Mouse (Mus musculus) fat pad, adult 2 months (tissue): ENCODE results near the gene Cdh13.

Experiments used
- DNase-seq: peaks from one replicate; pipeline ENCODE4 v3.0.0-alpha.2; 2011; ENCODE audit warnings: low read depth, low spot score; ENCODE audit errors: extremely low read depth

Gene Cdh13

DNA sequence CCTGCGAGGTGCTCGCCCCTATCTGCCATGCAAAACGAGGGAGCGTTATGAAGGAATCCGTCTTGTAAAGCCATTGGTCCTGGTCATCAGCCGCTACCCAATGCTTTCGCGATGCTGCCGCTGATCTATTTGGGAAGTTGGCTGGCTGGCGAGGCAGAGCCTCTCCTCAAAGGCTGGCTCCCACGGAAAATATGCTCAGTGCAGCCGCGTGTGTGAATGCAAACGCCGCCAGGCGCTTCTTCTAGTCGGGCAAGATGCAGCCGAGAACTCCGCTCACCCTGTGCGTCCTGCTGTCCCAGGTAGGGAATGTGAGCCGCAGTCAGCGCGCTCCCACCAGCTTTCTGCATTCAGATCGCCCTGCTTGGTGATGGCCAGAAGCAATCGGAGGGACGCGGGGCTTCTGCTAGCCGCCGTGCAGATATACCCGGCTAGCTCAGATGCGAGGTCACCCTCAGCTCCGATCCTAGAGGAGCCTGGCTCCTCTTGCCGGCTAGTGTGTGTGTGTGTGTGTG, at the start of gene Cdh13:
Gene Cdh13 (plus strand): TSS at position 134 of the 512 bp plus-strand sequence.
- no peak for DNase-seq

DNA sequence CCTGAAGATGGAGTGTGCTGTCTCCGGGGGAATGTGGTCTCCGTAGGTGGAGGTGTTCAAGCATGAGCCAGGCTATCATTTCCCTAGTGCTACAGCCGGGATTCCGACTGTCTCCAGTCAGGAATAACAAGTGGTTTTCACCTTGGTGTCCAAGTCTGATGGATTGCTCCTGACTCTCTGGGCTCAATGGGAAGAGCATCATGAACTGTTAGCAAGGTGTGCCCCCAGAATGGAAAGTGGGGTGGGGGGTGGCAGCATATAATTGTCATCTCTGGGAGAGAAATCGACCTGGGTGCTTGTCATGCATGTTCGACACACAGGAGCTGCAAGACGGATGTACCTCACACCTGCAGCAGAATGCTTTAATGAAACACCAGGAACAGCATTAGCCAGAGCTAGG, 47.9 kb upstream of the Cdh13 start:
- no peak for DNase-seq

- no peak for DNase-seq
Measured at GRCm38 (mm10) chr8:118237150-118237620, 46.3 kb upstream of the Cdh13 start.

- DNase-seq = no peak
Measured at GRCm38 (mm10) chr8:118238156-118238555, 45.4 kb upstream of the Cdh13 start.

DNA sequence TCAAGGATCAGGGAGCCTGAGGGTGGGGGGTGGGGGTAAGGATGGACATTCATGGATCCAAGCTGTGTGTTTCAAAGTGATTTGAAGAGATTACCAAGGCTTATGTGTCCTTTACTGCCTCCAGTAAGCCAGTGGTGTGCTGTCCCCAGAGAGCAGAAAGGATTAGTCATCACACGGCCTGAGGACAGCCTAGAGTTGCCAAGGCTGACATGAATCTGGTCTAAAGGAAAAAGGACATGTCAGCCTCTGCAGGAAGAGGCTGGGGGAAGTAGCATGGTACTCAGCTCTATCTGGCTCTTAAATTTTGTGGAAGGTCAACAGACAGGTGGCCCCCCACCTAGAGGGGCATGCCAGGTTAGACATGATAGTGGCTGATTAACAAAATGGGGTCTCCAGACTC, 44.3 kb upstream of the Cdh13 start:
- DNase-seq = no peak

DNA sequence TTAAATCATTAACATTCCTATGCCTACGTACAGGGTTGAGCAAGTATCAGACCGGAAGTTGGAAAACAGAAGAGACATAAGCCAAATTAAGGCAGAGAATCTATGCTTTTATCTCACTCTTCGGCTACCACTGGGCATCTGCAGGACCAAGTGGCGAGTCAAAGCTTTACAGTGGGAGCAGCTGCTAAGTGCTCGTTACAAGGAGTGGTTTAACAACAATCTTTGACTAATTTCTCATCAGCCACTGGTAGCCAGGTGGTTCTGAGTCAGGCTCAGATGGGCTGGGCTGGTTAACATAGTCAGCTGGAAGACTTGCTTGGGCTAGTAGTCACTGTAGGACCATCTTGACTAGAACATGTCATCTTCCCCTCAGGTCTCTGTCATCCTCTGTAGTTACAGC, 34.2 kb upstream of the Cdh13 start:
- DNase-seq = no peak

DNA sequence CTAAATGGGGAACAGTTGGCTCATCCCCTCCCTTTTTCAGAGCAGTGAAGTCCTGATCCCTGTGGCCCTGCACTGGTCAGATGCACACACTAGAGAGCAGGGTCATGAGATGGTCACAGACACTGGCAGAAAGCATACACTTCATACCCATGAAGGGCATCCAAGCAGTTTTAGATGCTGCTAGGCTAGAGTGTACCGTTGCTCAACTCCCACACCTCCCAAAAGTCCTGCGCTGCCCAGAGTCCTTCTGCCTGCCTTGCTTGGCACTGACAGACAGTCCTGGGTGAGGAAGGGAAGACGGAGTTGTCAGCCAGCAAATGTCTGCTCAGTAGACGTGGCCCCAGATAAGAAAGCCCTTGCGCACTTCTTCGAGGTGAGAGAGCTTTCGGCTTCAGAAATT, 33.6 kb upstream of the Cdh13 start:
- no peak for DNase-seq

DNA sequence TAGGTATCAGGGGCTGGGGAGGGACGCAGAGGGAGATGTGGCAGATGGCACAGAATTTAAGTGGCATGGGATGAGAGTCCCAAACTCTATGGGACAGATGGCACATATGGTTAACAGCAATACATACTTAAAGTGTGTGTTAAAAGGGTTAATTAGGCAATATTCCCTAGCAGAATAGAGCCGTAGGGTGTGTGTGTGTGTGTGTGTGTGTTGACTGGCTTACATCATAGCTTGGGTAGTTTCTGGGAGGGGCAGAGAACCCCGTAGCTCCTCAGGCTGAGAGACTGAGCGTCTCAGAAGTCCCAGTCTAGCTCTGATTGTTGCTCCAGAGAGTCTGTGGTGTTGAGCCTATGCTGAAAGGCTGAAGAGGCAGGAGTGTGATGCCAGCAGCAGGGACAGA, 20.4 kb upstream of the Cdh13 start:
- no peak for DNase-seq

DNA sequence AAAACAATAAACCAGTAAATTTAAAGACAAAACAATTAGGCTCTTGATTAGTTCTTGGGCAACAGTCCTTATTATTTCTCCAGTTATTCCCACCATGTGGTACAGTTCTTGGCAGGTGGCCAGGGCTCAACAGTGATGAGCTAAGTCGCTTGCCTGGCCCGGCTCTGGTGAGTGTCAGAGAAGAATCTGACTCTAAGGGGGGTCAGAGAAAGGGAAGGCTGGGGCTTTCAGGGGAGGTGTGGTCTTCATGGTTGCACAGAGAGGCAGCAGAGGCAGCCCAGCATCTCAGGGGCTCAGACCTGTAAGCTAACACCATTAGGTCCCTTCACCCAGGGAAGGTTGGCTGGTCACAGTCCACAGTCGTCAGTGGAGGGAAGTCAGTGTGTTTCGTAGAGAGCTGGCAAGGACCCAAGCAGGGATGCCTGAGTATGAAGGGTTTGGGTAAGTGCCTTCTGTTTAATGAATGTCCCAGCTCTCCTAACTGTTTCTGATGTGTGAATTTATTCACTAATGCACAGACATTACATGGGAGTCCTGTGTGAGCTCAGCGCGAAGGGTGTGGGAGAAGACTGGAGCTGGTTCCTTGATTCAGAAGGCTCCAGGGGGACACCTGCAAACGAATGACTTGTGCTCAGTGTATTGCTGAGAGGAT, 12.7 kb upstream of the Cdh13 start:
- DNase-seq = no peak

GRCm38 (mm10) chr8:118272493-118272892, 11.0 kb upstream of the Cdh13 start:
- DNase-seq = peak; percentile 72

- DNase-seq = no peak
Measured at GRCm38 (mm10) chr8:118274243-118274642, 9.3 kb upstream of the Cdh13 start.

DNA sequence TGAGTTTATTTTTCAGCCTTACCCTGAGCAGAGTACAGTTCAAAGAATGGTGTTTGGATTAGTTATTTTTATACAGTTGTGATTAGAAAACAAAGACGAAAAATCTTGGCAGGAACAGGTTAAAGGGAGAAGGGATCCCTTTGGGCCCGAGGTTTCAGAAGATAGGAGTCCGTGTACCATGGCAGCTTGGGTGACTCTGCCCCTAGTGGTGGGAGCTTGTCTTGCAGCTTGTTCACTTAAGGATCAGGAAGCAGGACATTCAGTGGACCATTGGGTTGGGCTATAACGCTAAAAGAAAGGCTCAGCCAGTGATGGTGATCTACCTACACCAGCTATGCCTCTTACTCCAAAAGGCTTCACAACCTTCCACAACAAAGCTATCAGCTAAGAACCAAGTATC, 8.8 kb upstream of the Cdh13 start:
- DNase-seq = no peak

GRCm38 (mm10) chr8:118284112-118285029, 838 bp downstream of the Cdh13 start:
- no peak for DNase-seq

GRCm38 (mm10) chr8:118285596-118286281, 2.2 kb downstream of the Cdh13 start:
- peak; percentile 46 for DNase-seq

- DNase-seq = no peak
Measured at GRCm38 (mm10) chr8:118286282-118287180, 3.0 kb downstream of the Cdh13 start.

GRCm38 (mm10) chr8:118287496-118287895, 4.0 kb downstream of the Cdh13 start:
- no peak for DNase-seq

DNA sequence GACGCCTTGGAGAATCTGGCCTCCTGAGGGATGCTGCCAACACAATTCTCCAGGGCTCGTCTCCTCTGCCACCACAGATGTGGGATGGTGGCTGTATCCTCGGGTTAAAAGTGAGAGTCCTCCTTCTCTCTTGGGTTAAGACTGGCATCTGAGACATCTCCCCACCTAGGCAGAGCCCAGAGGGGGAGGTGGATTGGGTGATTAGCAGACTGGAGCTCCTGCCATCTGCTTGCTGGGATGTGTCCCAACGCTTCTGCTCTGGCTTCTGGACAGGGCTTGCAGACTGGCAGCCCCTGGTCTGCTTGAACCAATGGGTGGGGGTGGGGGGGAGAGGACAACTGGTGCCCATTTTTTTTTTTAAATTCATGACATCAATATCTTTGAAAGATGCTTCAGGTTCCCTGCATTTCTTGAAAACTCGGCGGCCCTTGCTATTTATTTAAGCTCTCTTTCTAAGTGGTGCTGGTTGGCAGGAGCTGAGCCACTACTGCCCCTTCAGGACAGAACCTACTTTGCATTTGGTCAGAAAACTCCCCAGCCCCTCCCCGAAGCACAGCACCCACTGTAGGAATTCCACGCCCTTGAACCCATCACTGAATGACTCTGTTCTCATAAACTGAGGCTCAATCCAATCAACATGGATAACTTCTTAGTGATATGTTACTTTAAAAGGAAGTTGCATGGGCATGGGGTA, 4.9 kb downstream of the Cdh13 start:
- DNase-seq = no peak

GRCm38 (mm10) chr8:118289091-118289490, 5.6 kb downstream of the Cdh13 start:
- DNase-seq = no peak

DNA sequence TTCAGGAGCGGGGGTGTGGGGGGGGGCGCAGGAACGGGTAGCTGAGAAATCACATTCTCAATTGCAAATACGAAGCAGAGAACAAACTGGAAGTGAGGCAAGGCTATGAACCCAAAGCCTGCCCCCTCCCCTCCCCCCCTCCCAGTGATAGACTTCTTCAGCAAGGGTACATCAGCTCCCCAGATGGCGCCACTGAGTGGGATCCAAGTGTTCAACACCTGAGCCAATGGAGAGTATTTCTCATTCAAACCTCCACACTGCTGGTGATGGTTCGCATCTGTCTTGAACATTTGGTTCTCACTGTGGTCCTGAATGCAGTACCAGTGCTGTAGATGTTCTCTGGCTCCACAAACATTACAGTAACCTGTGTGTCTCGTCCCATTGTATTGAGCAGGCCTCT, 6.0 kb downstream of the Cdh13 start:
- DNase-seq = no peak

- no peak for DNase-seq
Measured at GRCm38 (mm10) chr8:118290266-118290665, 6.7 kb downstream of the Cdh13 start.
